Mouse (Mus musculus) frontal cortex, adult (tissue): ENCODE measurements around the gene B3gnt7.

Experiments
- ATAC-seq: cut with Nextera tagmentation; 2 replicates; pipeline ENCODE4 v1.9.2; 2017; ENCODE audit warnings: mild to moderate bottlenecking, moderate library complexity, mixed read lengths; ENCODE audit not compliant: low TSS enrichment

B3gnt7 gene

GRCm38 (mm10) chr1:86343969-86344861 is 41.6 kb downstream of the B3gnt7 start:
- ATAC-seq: no peak

GRCm38 (mm10) chr1:86345069-86345468 is 42.4 kb downstream of the B3gnt7 start:
- ATAC-seq: no peak

DNA sequence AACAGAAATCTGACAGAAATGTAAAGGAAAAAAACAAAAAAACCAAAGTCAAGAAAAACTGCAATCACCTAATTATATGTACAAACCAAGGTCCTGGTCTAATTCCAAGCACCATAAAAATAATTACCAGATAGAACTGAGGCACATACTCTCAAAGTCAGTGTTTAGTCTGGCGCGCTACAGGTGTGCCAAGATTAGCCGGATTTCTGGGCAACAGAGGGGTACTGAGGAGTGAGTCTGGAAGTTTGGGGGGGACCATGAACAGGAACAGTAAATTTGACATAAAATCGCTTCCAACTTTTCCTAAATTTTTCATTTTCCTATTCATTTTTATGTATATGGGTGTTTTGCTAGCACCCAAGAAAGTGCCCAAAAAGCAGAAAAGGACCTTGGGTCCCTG is 43.3 kb downstream of the B3gnt7 start:
- no peak for ATAC-seq

DNA sequence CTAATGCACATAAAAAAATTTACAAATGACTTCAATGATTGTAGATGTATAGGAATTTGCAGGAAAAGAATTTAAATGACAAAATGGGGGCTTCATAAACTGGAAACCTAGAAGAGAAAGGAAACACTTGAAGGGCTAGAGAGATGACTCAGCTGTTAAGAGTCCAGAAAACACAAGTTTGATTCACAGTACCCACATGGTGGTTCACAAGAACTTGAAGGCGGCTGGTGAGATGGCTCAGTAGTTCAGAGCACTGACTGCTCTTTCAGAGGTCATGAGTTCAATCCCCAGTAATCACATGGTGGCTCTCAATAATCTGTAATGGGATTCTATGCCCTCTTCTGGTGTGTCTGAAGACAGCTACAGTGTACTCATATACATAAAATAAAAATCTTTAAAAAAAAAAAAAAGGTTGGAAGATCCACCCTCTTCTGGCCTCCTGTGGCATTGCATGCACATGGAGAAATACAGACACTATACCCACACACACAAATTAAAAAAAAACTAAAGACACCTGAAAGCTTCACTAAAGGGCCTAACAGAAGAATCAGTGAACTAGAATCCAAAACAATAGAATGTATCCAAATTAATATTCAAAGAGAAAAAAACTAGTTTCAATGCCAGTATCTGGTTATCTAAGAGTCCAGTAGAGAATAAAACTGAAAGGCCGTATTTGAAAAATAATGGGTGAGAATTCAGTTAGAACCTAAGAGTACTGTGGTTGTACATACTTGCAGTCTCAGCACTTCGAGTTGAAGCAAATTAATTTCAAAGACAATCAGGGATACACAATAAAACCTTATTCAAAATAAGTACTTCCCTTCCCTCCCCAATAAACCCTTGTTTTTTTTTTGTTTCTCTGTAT is 44.5 kb downstream of the B3gnt7 start:
- ATAC-seq: no peak

DNA sequence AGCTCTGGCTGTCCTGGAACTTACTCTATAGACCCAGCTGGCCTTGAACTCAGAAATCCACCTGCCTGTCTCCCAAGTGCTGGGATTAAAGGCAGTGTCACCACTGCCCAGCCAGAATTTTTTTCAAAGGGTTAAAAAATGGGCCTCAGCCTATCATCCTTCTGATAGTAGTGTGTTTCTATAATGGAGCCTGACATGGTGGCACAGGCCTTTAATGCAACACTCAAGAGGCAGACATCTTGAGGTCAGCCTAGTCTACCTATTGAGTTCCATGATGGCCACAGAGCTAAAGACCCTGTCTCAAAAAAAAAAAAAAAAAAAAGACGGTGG is 45.0 kb downstream of the B3gnt7 start:
- ATAC-seq: no peak

DNA sequence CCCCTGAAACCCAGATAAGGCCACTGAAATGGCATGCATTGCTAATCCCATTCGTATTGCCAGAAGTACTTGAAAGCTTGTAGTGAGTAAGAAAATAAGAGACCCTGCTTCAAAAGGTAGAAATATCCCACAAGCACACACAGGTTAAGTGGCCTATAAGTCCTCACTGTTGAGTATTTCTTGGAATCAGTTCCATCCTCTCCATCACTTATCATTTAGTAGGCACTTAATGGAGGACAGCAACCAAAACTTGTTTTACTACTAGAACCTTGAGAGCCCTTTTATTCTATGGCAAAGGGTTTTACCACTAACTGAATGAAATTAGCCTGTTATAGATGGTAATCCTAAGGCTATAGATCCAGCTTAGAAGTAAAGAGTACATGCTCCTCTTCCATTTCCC is 45.5 kb downstream of the B3gnt7 start:
- peak; percentile 7; the same call in 1 of the 2 replicates for ATAC-seq

DNA sequence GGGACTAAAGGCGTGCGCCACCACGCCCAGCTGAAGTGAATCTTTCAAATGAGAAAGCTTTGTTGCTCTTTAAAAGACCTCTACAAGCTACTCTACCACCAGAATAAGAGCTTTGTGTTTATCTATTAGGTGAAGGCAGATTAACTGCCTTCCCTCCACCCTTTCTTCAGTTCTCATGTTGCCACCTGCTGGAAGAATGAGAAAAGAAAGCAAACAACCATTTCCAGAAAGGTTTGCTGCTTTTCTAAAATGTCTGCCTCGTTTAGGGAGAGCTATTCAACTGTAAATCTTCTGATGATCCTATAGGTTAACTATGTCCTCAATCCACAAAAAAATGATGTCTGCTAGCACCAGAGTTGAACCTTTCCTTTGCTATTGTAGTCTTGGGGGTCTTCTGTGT is 46.2 kb downstream of the B3gnt7 start:
- ATAC-seq: no peak

- no peak for ATAC-seq
Observed at GRCm38 (mm10) chr1:86349201-86349600, 46.6 kb downstream of the B3gnt7 start.

DNA sequence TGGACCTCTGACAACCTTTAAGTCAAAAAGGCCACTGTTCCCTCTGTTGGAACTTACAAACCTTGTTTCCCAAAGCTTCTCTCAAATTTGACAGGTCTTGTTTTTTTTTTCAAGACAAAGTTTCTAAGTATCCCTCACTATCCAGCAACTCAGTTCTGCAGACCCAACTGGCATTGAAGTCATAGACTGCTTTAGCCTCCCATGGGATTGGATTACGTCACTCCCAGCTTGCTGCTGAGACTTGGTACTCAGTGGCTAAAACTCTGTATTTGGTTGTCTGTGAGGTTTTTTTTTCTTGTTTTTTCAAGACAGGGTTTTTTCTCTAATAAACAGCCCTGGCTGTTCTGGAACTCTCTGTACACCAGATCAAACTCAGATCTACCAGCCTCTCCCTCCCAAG is 47.1 kb downstream of the B3gnt7 start:
- no peak for ATAC-seq

- ATAC-seq: no peak
Observed at GRCm38 (mm10) chr1:86350576-86350975, 47.9 kb downstream of the B3gnt7 start.

- no peak for ATAC-seq
Observed at GRCm38 (mm10) chr1:86354186-86354585, 51.6 kb downstream of the B3gnt7 start.
